In genomic region chr5:112573916-112574315, GRCm38 (mm10) we compare ENCODE assay signal across 9 mouse cellular contexts. TPM values are rescaled to one million over a fixed set of nuclear protein-coding genes. Genes with fewer than 3 reads are reported as not detected.
DNase-seq lines count a peak whose midpoint lies in the region; ATAC-seq lines count a peak whose summit lies in the region.
"Had no signal": no experiment of that assay in that cellular context is flagged by ENCODE, and none has a peak within 500 bp of the region (broad histone marks: within the 10 kb centered on the region; RNA-seq: fewer than 3 reads in every experiment).

No protein-coding gene starts in this region.

- H3K9ac ChIP-seq in hindbrain, embryonic 13.5 days, result peak overlapping the region; percentile 92; the same call in 1 of the 2 replicates
- no peak overlapping the region for H3K9ac ChIP-seq in neural tube, embryonic 13.5 days

- H3K4me3 ChIP-seq in hindbrain, embryonic 13.5 days, result peak overlapping the region; percentile 76
- peak overlapping the region; percentile 55 for H3K4me3 ChIP-seq in neural tube, embryonic 13.5 days

- 0 out of 2 replicates have a peak, but pooled peaks have one; percentile 37 for ATAC-seq in hindbrain, embryonic 13.5 days (ENCODE audit: low FRiP score)
- 0 out of 2 replicates have a peak, but pooled peaks have one; percentile 42 for ATAC-seq in neural tube, embryonic 13.5 days (ENCODE audit: low read depth)

- peak; percentile 28 to 57 for DNase-seq in heart, postnatal 10 days
- no peak for DNase-seq in heart, adult 8-10 months (ENCODE audit: low spot score)
- DNase-seq in NIH3T3 (ENCODE audit: low read depth), result peak; percentile 14
- DNase-seq in embryo, embryonic 10 days (ENCODE audit: low spot score), result peak; percentile 82
- peak; percentile 78 to 81 for DNase-seq in left cerebral cortex, postnatal 36 days (ENCODE audit: low spot score in 2 of 2)
- no peak for DNase-seq in yolk sac, embryonic 10.5 days (ENCODE audit: low spot score)

- H3K9me3 ChIP-seq in hindbrain, embryonic 13.5 days, result no peaks in the 10 kb centered on the region
- H3K9me3 ChIP-seq in neural tube, embryonic 13.5 days, result no peaks in the 10 kb centered on the region

- peaks cover 23% of the 10 kb centered on the region; the same call in 1 of the 2 replicates for H3K27me3 ChIP-seq in hindbrain, embryonic 13.5 days
- peaks cover 53% of the 10 kb centered on the region for H3K27me3 ChIP-seq in neural tube, embryonic 13.5 days

- peak overlapping the region; percentile 72 for H3K4me2 ChIP-seq in hindbrain, embryonic 13.5 days
- H3K4me2 ChIP-seq in neural tube, embryonic 13.5 days, result peak overlapping the region; percentile 74

- WGBS in hindbrain, embryonic 13.5 days, result 8% methylated on average over 8 of the region's 8 CpGs
- 7% methylated on average over 8 of the region's 8 CpGs for WGBS in neural tube, embryonic 13.5 days

- peaks cover 64% of the 10 kb centered on the region for H3K4me1 ChIP-seq in hindbrain, embryonic 13.5 days (replicated peaks)
- H3K4me1 ChIP-seq in neural tube, embryonic 13.5 days (replicated peaks), result peaks cover 59% of the 10 kb centered on the region

- H3K36me3 ChIP-seq in hindbrain, embryonic 13.5 days, result no peaks in the 10 kb centered on the region
- no peaks in the 10 kb centered on the region for H3K36me3 ChIP-seq in neural tube, embryonic 13.5 days

- H3K27ac ChIP-seq in hindbrain, embryonic 13.5 days, result no peak overlapping the region
- H3K27ac ChIP-seq in neural tube, embryonic 13.5 days (replicated peaks), result no peak overlapping the region

- intact Hi-C loops in heart, postnatal 10 days (cut with DNase I), result loop anchor here (5.0 kb wide), 1 partner anchor 102 kb away; no protein-coding TSS in a partner anchor
- intact Hi-C loops in left cerebral cortex, postnatal 36 days (cut with DNase I), result loop anchor here (5.0 to 10.0 kb wide), 3 partner anchors 47 to 481 kb away; no protein-coding TSS in a partner anchor

RNA-seq across cellular contexts. Expression of gene Sez6l, which starts 3.1 kb away (rescaled TPM):
- under 1 TPM; 0.31 to 0.62 TPM for total RNA-seq in heart, postnatal 10 days (2021)
- total RNA-seq in heart, adult 8-10 months (2022), result under 1 TPM; 0.08 to 0.22 (median 0.17) TPM
- polyA plus RNA-seq in hindbrain, embryonic 13.5 days (2015; fragmentation: Nextera tagmentation; extraction: Ambion mirVana), result 28.4 and 32.5 TPM in 2 replicates
- total RNA-seq in left cerebral cortex, postnatal 36 days (2021), result 100 to 1,000 TPM; 163 to 173 TPM
- polyA plus RNA-seq in neural tube, embryonic 13.5 days (2015; fragmentation: Nextera tagmentation; extraction: Ambion mirVana), result 21.8 and 24.8 TPM in 2 replicates
- total RNA-seq: MEL had no signal

Comparison
In these comparisons a context has a peak if more than half of its experiments do, and no peak if none do; other contexts are left out.
1. DNase-seq: peak in heart, postnatal 10 days (2 of 2), NIH3T3 (single experiment), embryo, embryonic 10 days (single experiment) and left cerebral cortex, postnatal 36 days (2 of 2); none in heart, adult 8-10 months (single experiment) and yolk sac, embryonic 10.5 days (single experiment).
2. RNA of gene Sez6l, which starts 3.1 kb away (total RNA-seq): 163 to 173 TPM in left cerebral cortex, postnatal 36 days; 0.31 to 0.62 TPM in heart, postnatal 10 days and 0.08 to 0.22 TPM in heart, adult 8-10 months; every median in the first group is over 100 times any median in the second.